Mouse (Mus musculus) kidney, postnatal 14 days (tissue): ENCODE results near the gene Lclat1.
"Not testable (repeated sequence)": the region's sequence is repeated elsewhere in the genome, so short reads cannot be mapped to it uniquely, and the experiment has no call there.

ENCODE experiments used
- DNase-seq: peaks from one replicate; pipeline ENCODE4 v3.0.0; 2022; ENCODE audit warnings: mixed read lengths

Lclat1 gene

GRCm38 (mm10) chr17:73245089-73245684 lies 137.4 kb downstream of the Lclat1 start:
- no peak for DNase-seq

- no peak for DNase-seq
Measured at GRCm38 (mm10) chr17:73246036-73246435, 138.3 kb downstream of the Lclat1 start.

DNA sequence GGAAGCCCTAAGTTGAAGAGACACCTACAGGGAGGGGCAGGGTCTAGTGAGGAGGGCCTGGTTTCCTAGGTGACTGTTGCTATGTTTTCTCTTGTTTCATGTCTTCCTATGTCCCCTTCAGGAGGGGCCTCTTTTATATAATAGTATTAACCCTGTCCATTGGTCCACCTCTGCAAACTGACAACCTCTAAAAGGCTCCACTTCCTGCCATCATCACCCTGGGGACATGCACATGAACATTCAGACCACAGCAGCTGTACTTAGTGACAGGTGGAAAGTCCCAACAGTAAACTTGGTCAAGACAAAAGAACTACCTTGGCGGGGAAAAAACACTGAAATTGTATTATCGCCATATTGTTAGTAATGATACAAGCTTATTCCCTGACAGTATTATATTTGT lies 139.1 kb downstream of the Lclat1 start:
- no peak for DNase-seq

GRCm38 (mm10) chr17:73247758-73248157 lies 140.0 kb downstream of the Lclat1 start:
- no peak for DNase-seq

- no peak for DNase-seq
Measured at GRCm38 (mm10) chr17:73250488-73251141, 142.8 kb downstream of the Lclat1 start.

DNA sequence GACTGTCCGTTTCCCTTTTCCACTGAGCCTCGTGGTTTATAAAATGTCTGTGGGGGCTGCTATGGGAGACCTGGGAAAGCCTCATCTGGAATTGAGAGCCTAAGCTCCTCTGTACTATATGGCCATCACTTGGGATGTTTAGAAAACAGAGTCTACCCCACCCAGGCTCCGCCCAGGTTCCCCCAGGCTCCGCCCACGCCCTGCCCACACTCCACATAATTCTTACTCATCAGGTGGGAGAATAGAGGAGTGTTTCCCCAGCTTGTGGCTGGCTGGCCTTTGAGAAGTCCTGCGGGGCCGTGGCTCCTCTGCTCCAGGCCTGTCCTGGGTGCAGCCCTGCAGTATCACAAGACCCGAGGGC lies 143.3 kb downstream of the Lclat1 start:
- DNase-seq = no peak

- peak; percentile 12 for DNase-seq
Measured at GRCm38 (mm10) chr17:73251812-73252608, 144.2 kb downstream of the Lclat1 start.

- DNase-seq = no peak
Measured at GRCm38 (mm10) chr17:73253291-73253969, 145.6 kb downstream of the Lclat1 start.

- DNase-seq = no peak
Measured at GRCm38 (mm10) chr17:73255801-73256200, 148.0 kb downstream of the Lclat1 start.

GRCm38 (mm10) chr17:73258620-73259019 lies 150.8 kb downstream of the Lclat1 start:
- DNase-seq = peak; percentile 41

GRCm38 (mm10) chr17:73259258-73259657 lies 151.5 kb downstream of the Lclat1 start:
- DNase-seq = not testable (repeated sequence)

- no peak for DNase-seq
Measured at GRCm38 (mm10) chr17:73262558-73262957, 154.8 kb downstream of the Lclat1 start.

DNA sequence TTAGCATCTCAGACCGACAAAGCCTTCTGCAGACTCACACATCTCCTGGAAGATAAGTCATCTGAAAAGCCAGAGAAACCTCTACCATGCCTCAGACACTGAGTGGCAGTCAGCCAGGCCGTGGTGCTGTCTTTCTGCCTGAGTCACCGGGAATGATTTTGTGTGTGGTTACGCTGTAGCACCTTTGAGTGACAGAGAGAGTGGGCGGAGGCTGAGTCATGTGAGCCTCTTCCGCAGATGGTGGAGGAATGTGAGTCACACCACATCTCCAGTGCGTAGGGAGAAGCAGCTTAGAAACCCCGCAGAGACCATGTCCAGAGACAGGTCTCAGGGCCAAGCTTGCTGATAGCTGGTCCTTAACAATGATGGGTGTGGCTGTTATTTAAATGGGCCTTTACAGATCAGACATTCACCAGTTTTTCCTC lies 155.3 kb downstream of the Lclat1 start:
- DNase-seq = no peak

GRCm38 (mm10) chr17:73270871-73271796 lies 163.3 kb downstream of the Lclat1 start:
- no peak for DNase-seq

DNA sequence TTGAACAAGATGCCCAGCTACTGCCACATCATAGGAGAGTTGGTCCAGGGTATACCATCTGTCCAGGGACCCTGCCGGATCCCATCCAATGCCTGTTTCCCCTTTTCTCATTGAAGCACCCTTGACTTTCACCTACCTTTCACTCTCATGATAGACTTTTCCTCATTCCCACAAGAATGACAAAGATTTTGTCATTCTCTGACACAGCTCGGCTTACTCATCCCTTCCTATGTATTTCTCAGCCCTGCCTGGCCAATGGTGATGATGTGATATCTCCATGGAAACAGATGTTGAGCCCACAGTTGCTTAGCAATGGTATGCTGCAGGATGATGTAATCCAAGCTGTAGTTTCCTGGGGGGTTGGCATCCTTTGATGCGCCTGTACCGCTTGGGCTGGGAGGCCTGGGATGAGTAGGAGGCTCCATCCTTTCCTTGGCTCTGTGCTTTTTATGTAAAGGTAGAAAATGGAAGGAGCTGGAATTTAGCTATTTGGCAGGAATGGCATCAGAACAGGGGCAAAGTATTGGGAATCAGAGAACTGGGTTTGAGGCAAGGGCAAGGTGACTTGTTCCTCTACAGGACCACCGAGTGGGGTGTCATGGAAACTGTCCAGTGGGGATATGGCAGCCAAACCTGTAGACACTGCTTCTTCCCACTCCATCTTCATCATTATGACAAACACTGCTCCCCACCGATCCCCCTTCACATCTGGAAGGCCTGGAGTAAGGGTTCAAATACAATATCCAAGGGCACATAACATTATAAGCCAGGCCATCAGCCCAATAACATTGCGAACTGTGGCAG lies 164.2 kb downstream of the Lclat1 start:
- no peak for DNase-seq

DNA sequence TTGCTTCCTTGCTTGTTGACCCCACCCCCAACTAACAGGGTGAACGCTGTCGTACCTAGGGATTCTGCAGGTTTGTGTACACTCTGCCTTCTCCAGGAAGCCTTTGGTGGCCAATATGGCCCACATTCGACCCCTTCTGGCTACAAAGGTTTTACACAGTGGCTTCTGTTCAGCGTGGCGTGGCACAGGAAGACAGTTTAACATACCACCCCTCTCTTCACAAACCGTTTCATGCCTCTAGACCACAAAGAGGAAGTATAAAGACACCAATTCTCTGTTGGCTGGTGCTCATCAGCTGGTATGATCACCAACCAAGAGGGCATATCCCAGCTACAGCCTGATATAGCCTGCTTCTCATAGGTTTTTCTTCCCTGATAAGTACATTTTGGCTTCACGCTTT lies 166.0 kb downstream of the Lclat1 start:
- no peak for DNase-seq

DNA sequence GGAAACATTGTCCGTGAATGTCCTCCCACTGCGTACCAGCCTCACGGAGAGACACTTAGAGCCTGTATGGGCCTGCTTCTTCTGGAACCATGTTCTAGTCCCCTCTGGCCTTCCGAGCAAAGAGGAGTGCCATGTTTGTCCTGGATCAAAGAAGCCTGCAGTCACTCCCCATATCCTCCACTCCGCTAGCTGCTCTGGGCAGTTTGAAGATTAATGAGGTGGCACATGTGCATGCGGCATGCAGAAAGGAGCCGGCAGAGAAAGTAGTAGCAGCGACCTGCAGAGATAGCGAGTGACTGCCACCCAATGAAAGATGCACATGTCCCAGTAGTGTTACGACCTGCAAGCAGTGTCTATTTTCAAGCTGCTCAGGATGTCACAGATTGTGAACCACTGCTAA lies 167.3 kb downstream of the Lclat1 start:
- no peak for DNase-seq

- DNase-seq = no peak
Measured at GRCm38 (mm10) chr17:73277770-73278169, 170.0 kb downstream of the Lclat1 start.

DNA sequence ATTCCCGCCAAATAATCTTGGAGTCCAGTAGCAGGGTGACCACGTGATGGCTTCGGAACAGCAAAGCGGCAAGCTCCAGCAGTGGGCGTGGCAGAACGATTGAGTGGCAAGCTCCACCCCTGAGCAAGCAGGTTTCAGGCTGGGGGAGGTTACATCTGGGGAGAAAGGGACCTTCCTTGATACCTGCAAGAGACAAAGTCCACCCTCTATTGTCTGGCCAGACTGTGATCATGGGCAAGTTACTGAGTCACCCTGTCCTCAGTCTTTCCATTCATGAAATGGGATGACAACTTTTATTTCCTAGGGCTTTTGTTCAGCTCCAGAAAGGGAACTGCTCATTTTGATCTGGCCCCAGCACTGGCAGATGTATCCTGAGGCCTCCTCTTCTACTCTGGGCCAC lies 174.9 kb downstream of the Lclat1 start:
- DNase-seq = not testable (repeated sequence)

- peak; percentile 18 for DNase-seq
Measured at GRCm38 (mm10) chr17:73284301-73284700, 176.5 kb downstream of the Lclat1 start.
